Mouse (Mus musculus) embryonic fibroblast, embryonic 13.5 days (primary cell): ENCODE measurements around the gene Sept12.

Experiments used
- CTCF ChIP-seq: IDR thresholded peaks from 2 replicates; pipeline ENCODE4 v1.5.1; 2011; ENCODE audit warnings: mild to moderate bottlenecking, control low read depth, low read length, moderate library complexity, borderline replicate concordance; ENCODE audit not compliant: insufficient read depth
- POLR2A ChIP-seq: IDR thresholded peaks from 2 replicates; pipeline ENCODE4 v1.6.1; 2011; ENCODE audit warnings: low read depth, mild to moderate bottlenecking, control low read depth, low read length, moderate library complexity

GRCm38 (mm10) chr16:4946155-4946554 is 51.5 kb downstream of the Sept12 start:
- TF ChIP-seq POLR2A, result no peak
- no peak for TF ChIP-seq CTCF
